In genomic region chr10:40985350-40985749, GRCm38 (mm10) we compare ENCODE assay signal across 11 mouse cellular contexts.
DNase-seq lines count a peak whose midpoint lies in the region; ATAC-seq lines count a peak whose summit lies in the region.
"Had no signal": no experiment of that assay in that cellular context is flagged by ENCODE, and none has a peak within 500 bp of the region (broad histone marks: within the 10 kb centered on the region; RNA-seq: fewer than 3 reads in every experiment).

No protein-coding gene starts in this region.

- DNase-seq in heart, embryonic 10.5 days (ENCODE audit: low spot score): no peak
- no peak for DNase-seq in heart, postnatal 25 days (ENCODE audit: low spot score)
- DNase-seq in right cerebral cortex, postnatal 10 days (ENCODE audit: low spot score in 2 of 2): peak; percentile 55 to 62
- no peak for DNase-seq in right cerebral cortex, adult 18-20 months
- peak; percentile 63 for DNase-seq in hindbrain, embryonic 14.5 days (ENCODE audit: low spot score)
- DNase-seq in retina, embryonic 14.5 days (ENCODE audit: low spot score): peak; percentile 30
- DNase-seq in urinary bladder, postnatal 25 days (ENCODE audit: low spot score): no peak
- DNase-seq: adrenal gland, postnatal 25 days had no signal

- peak overlapping the region; percentile 40 for H3K4me3 ChIP-seq in heart, embryonic 10.5 days
- no peak overlapping the region for H3K4me3 ChIP-seq in hindbrain, embryonic 14.5 days (replicated peaks; ENCODE audit: low read length)
- H3K4me3 ChIP-seq: liver, embryonic 15.5 days; stomach, embryonic 15.5 days had no signal

- no peak overlapping the region for H3K9ac ChIP-seq in hindbrain, embryonic 14.5 days
- H3K9ac ChIP-seq: liver, embryonic 15.5 days; stomach, embryonic 15.5 days had no signal

- peak; percentile 85 for ATAC-seq in hindbrain, embryonic 14.5 days (ENCODE audit: low FRiP score)
- ATAC-seq in erythroid progenitor cell, adult 5-6 weeks (replicated peaks; ENCODE audit: low FRiP score, poor library complexity, severe bottlenecking): no peak

- H3K4me2 ChIP-seq in hindbrain, embryonic 14.5 days (replicated peaks): 0 out of 2 replicates have a peak overlapping the region, but pooled peaks have one; percentile 17
- H3K4me2 ChIP-seq: liver, embryonic 15.5 days; stomach, embryonic 15.5 days had no signal

- no peaks in the 10 kb centered on the region for H3K9me3 ChIP-seq in heart, embryonic 10.5 days
- no peaks in the 10 kb centered on the region for H3K9me3 ChIP-seq in hindbrain, embryonic 14.5 days (ENCODE audit: control insufficient read depth, low read length)
- H3K9me3 ChIP-seq: liver, embryonic 15.5 days; stomach, embryonic 15.5 days had no signal

- no peaks in the 10 kb centered on the region for H3K36me3 ChIP-seq in heart, embryonic 10.5 days
- H3K36me3 ChIP-seq in hindbrain, embryonic 14.5 days (replicated peaks; ENCODE audit: control insufficient read depth, insufficient read depth): no peaks in the 10 kb centered on the region
- H3K36me3 ChIP-seq: liver, embryonic 15.5 days; stomach, embryonic 15.5 days had no signal

- intact Hi-C loops in heart, postnatal 25 days (cut with DNase I): no loop called here

- no peaks in the 10 kb centered on the region for H3K27me3 ChIP-seq in heart, embryonic 10.5 days (ENCODE audit: insufficient read depth, poor library complexity, severe bottlenecking)
- no peaks in the 10 kb centered on the region for H3K27me3 ChIP-seq in hindbrain, embryonic 14.5 days (ENCODE audit: control insufficient read depth, insufficient read depth, low read length)
- H3K27me3 ChIP-seq: liver, embryonic 15.5 days; stomach, embryonic 15.5 days had no signal

- WGBS in heart, embryonic 10.5 days: 31% methylated on average over 8 of the region's 13 CpGs
- WGBS in hindbrain, embryonic 14.5 days: 21% methylated on average over 9 of the region's 13 CpGs

- H3K27ac ChIP-seq in heart, embryonic 10.5 days: no peak overlapping the region
- H3K27ac ChIP-seq in hindbrain, embryonic 14.5 days: no peak overlapping the region
- H3K27ac ChIP-seq: liver, embryonic 15.5 days; stomach, embryonic 15.5 days had no signal

- peaks cover 4% of the 10 kb centered on the region for H3K4me1 ChIP-seq in heart, embryonic 10.5 days
- no peaks in the 10 kb centered on the region for H3K4me1 ChIP-seq in hindbrain, embryonic 14.5 days (replicated peaks; ENCODE audit: control insufficient read depth, insufficient read depth, low read length)
- H3K4me1 ChIP-seq: liver, embryonic 15.5 days had no signal

Comparison
In these comparisons a context has a peak if more than half of its experiments do, and no peak if none do; other contexts are left out.
1. DNase-seq: peak in right cerebral cortex, postnatal 10 days (2 of 2), hindbrain, embryonic 14.5 days (single experiment) and retina, embryonic 14.5 days (single experiment); none in heart, embryonic 10.5 days (single experiment), heart, postnatal 25 days (single experiment), right cerebral cortex, adult 18-20 months (single experiment) and urinary bladder, postnatal 25 days (single experiment).